Mouse (Mus musculus): ENCODE results near the gene Adgrg1. TPM values are rescaled to one million over a fixed set of nuclear protein-coding genes. Genes with fewer than 3 reads are reported as not detected.
"Not testable (repeated sequence)": the region's sequence is repeated elsewhere in the genome, so short reads cannot be mapped to it uniquely, and the experiment has no call there.

Gene Adgrg1
- polyA plus RNA-seq, 2 experiments from 2014 or later, result 4.6 to 8.4 TPM

- ATAC-seq, result no peak
These were observed 22.6 kb downstream of the Adgrg1 start for GRCm38 (mm10) chr8:94996899-94997856.

GRCm38 (mm10) chr8:94997857-94998243 lies 23.3 kb downstream of the Adgrg1 start:
- no peak for ATAC-seq

GRCm38 (mm10) chr8:94998431-94998830 lies 23.9 kb downstream of the Adgrg1 start:
- ATAC-seq, result no peak

- ATAC-seq, result no peak
These were observed 24.5 kb downstream of the Adgrg1 start for GRCm38 (mm10) chr8:94999004-94999403.

GRCm38 (mm10) chr8:94999956-95000355 lies 25.4 kb downstream of the Adgrg1 start:
- ATAC-seq, result no peak

- ATAC-seq, result peak; percentile 64
These were observed 26.1 kb downstream of the Adgrg1 start for GRCm38 (mm10) chr8:95000684-95001083.

GRCm38 (mm10) chr8:95001165-95001564 lies 26.6 kb downstream of the Adgrg1 start:
- ATAC-seq, result no peak

- peak; percentile 82 for ATAC-seq
These were observed 27.1 kb downstream of the Adgrg1 start for GRCm38 (mm10) chr8:95001655-95002054.

GRCm38 (mm10) chr8:95002089-95002655 lies 27.6 kb downstream of the Adgrg1 start:
- ATAC-seq, result no peak

GRCm38 (mm10) chr8:95012442-95012919 lies 37.9 kb downstream of the Adgrg1 start:
- ATAC-seq, result no peak

GRCm38 (mm10) chr8:95015866-95016265 lies 41.3 kb downstream of the Adgrg1 start:
- no peak for ATAC-seq

- no peak for ATAC-seq
These were observed 42.1 kb downstream of the Adgrg1 start for GRCm38 (mm10) chr8:95016684-95017083.

GRCm38 (mm10) chr8:95017451-95017850 lies 42.9 kb downstream of the Adgrg1 start, which contains the start of gene Adgrg3:
Gene Adgrg3 (plus strand): TSS chr8:95017692.
- no peak for ATAC-seq

- no peak for ATAC-seq
These were observed 43.6 kb downstream of the Adgrg1 start for GRCm38 (mm10) chr8:95017969-95018635.

- ATAC-seq, result peak; percentile 37
These were observed 45.8 kb downstream of the Adgrg1 start for GRCm38 (mm10) chr8:95020293-95020777.

GRCm38 (mm10) chr8:95020821-95021220 lies 46.3 kb downstream of the Adgrg1 start:
- no peak for ATAC-seq

- no peak for ATAC-seq
These were observed 48.6 kb downstream of the Adgrg1 start for GRCm38 (mm10) chr8:95023201-95023600.

GRCm38 (mm10) chr8:95024387-95024786 lies 49.8 kb downstream of the Adgrg1 start:
- no peak for ATAC-seq

GRCm38 (mm10) chr8:95025421-95025820 lies 50.9 kb downstream of the Adgrg1 start:
- ATAC-seq, result no peak

- ATAC-seq, result not testable (repeated sequence)
These were observed 53.8 kb downstream of the Adgrg1 start for GRCm38 (mm10) chr8:95028391-95028790.

GRCm38 (mm10) chr8:95037106-95037925 lies 62.8 kb downstream of the Adgrg1 start:
- no peak for ATAC-seq
